Comparison of ENCODE assay signal across 11 mouse cellular contexts in genomic region chr12:54288041-54288502, GRCm38 (mm10).
DNase-seq lines count a peak whose midpoint lies in the region; ATAC-seq and TF ChIP-seq lines count a peak whose summit lies in the region.
"Had no signal": no experiment of that assay in that cellular context is flagged by ENCODE, and none has a peak within 500 bp of the region (broad histone marks: within the 10 kb centered on the region; RNA-seq: fewer than 3 reads in every experiment).

No protein-coding gene starts in this region.

- H3K4me1 ChIP-seq in heart, adult 2 months (ENCODE audit: control insufficient read depth, insufficient read depth, low read length), result peaks cover 13% of the 10 kb centered on the region
- H3K4me1 ChIP-seq in forebrain, embryonic 13.5 days, result peaks cover 31% of the 10 kb centered on the region
- peaks cover 13% of the 10 kb centered on the region; the same call in 1 of the 2 replicates for H3K4me1 ChIP-seq in intestine, embryonic 16.5 days (ENCODE audit: control insufficient read depth, insufficient read depth, low read length)
- H3K4me1 ChIP-seq in neural tube, embryonic 11.5 days (ENCODE audit: control insufficient read depth, insufficient read depth, low read length), result peaks cover 10% of the 10 kb centered on the region
- no peaks in the 10 kb centered on the region for H3K4me1 ChIP-seq in lung, postnatal 0 days (ENCODE audit: insufficient read depth, low read depth, low read length)

- H3K36me3 ChIP-seq in heart, adult 2 months (ENCODE audit: control insufficient read depth, insufficient read depth, low read length), result no peaks in the 10 kb centered on the region
- H3K36me3 ChIP-seq in forebrain, embryonic 13.5 days (ENCODE audit: poor library complexity, severe bottlenecking), result no peaks in the 10 kb centered on the region
- H3K36me3 ChIP-seq in intestine, embryonic 16.5 days (ENCODE audit: control insufficient read depth, insufficient read depth, low read length), result no peaks in the 10 kb centered on the region
- H3K36me3 ChIP-seq in neural tube, embryonic 11.5 days (ENCODE audit: control insufficient read depth, insufficient read depth, low read length), result no peaks in the 10 kb centered on the region
- H3K36me3 ChIP-seq in lung, postnatal 0 days (ENCODE audit: insufficient read depth, low read length), result no peaks in the 10 kb centered on the region
- H3K36me3 ChIP-seq: limb, embryonic 15.5 days had no signal

- H3K79me2 ChIP-seq in heart, adult 2 months (replicated peaks; ENCODE audit: control insufficient read depth, insufficient read depth, low read length), result no peaks in the 10 kb centered on the region

- no peaks in the 10 kb centered on the region for H3K27me3 ChIP-seq in heart, adult 2 months (ENCODE audit: control insufficient read depth, insufficient read depth, low read length)
- no peaks in the 10 kb centered on the region for H3K27me3 ChIP-seq in forebrain, embryonic 13.5 days
- H3K27me3 ChIP-seq in intestine, embryonic 16.5 days (replicated peaks; ENCODE audit: control insufficient read depth, insufficient read depth, low read length), result no peaks in the 10 kb centered on the region
- no peaks in the 10 kb centered on the region for H3K27me3 ChIP-seq in neural tube, embryonic 11.5 days (ENCODE audit: control insufficient read depth, insufficient read depth, low read length)
- no peaks in the 10 kb centered on the region for H3K27me3 ChIP-seq in lung, postnatal 0 days (replicated peaks; ENCODE audit: insufficient read depth, low read length)
- H3K27me3 ChIP-seq: limb, embryonic 15.5 days had no signal

- peak; percentile 40; the same call in 1 of the 2 replicates for ATAC-seq in forebrain, embryonic 13.5 days
- 0 out of 2 replicates have a peak, but pooled peaks have one; percentile 27 for ATAC-seq in intestine, embryonic 16.5 days
- ATAC-seq in neural tube, embryonic 11.5 days (ENCODE audit: insufficient read depth, low FRiP score, low TSS enrichment), result peak; percentile 77
- ATAC-seq in lung, postnatal 0 days, result no peak

- no peak for TF ChIP-seq EP300 in heart, adult 2 months (IDR thresholded peaks at IDR 0.05; ENCODE audit: insufficient read depth, low read depth, low read length)
- TF ChIP-seq EP300 in lung, postnatal 0 days (IDR thresholded peaks at IDR 0.05), result no peak

- no peak overlapping the region for H3K4me3 ChIP-seq in heart, adult 2 months
- H3K4me3 ChIP-seq in forebrain, embryonic 13.5 days, result no peak overlapping the region
- H3K4me3 ChIP-seq in intestine, embryonic 16.5 days (ENCODE audit: low read length), result no peak overlapping the region
- no peak overlapping the region for H3K4me3 ChIP-seq in neural tube, embryonic 11.5 days (ENCODE audit: low read depth, low read length)
- no peak overlapping the region for H3K4me3 ChIP-seq in lung, postnatal 0 days (ENCODE audit: low read depth, low read length)
- H3K4me3 ChIP-seq: layer of hippocampus, adult 2 months; limb, embryonic 15.5 days had no signal

- H3K4me2 ChIP-seq in forebrain, embryonic 13.5 days, result peak overlapping the region; percentile 1; the same call in 1 of the 2 replicates
- no peak overlapping the region for H3K4me2 ChIP-seq in intestine, embryonic 16.5 days (ENCODE audit: low read depth, low read length)
- no peak overlapping the region for H3K4me2 ChIP-seq in neural tube, embryonic 11.5 days (ENCODE audit: low read depth)
- no peak overlapping the region for H3K4me2 ChIP-seq in lung, postnatal 0 days (replicated peaks; ENCODE audit: low read depth, low read length)
- H3K4me2 ChIP-seq: limb, embryonic 15.5 days had no signal

- no peak for DNase-seq in heart, adult 2 months
- no peak for DNase-seq in heart, postnatal 14 days
- peak; percentile 59 for DNase-seq in neural tube, embryonic 11.5 days (ENCODE audit: low spot score)
- DNase-seq in left cerebral cortex, postnatal 10 days (ENCODE audit: extremely low spot score in 1 of 2, low spot score in 2 of 2), result no peak
- no peak for DNase-seq in testis, postnatal 14 days (ENCODE audit: low spot score)
- DNase-seq in lung, postnatal 0 days (ENCODE audit: low spot score), result no peak
- DNase-seq: right cerebral cortex, postnatal 4 days had no signal

- H3K9me3 ChIP-seq in forebrain, embryonic 13.5 days (replicated peaks), result no peaks in the 10 kb centered on the region
- H3K9me3 ChIP-seq in intestine, embryonic 16.5 days (ENCODE audit: control insufficient read depth, low read length), result no peaks in the 10 kb centered on the region
- H3K9me3 ChIP-seq in neural tube, embryonic 11.5 days (ENCODE audit: control insufficient read depth, low read length), result no peaks in the 10 kb centered on the region
- H3K9me3 ChIP-seq in lung, postnatal 0 days (ENCODE audit: low read length), result no peaks in the 10 kb centered on the region
- H3K9me3 ChIP-seq: limb, embryonic 15.5 days had no signal

- no peak overlapping the region for H3K9ac ChIP-seq in heart, adult 2 months (ENCODE audit: low read depth, low read length)
- no peak overlapping the region for H3K9ac ChIP-seq in forebrain, embryonic 13.5 days
- no peak overlapping the region for H3K9ac ChIP-seq in intestine, embryonic 16.5 days (ENCODE audit: low read depth, low read length)
- no peak overlapping the region for H3K9ac ChIP-seq in neural tube, embryonic 11.5 days (ENCODE audit: low read length)
- H3K9ac ChIP-seq in lung, postnatal 0 days (replicated peaks; ENCODE audit: low read depth), result no peak overlapping the region
- H3K9ac ChIP-seq: limb, embryonic 15.5 days had no signal

- intact Hi-C loops in heart, adult 2 months (cut with DNase I), result no loop called here
- intact Hi-C loops in heart, postnatal 14 days (cut with DNase I), result loop anchor here (5.0 kb wide), 2 partner anchors 86 to 114 kb away; partner anchors contain the start of gene Egln3
- intact Hi-C loops in left cerebral cortex, postnatal 10 days (cut with DNase I), result no loop called here

- WGBS in heart, adult 2 months, result 84% methylated on average over 6 of the region's 6 CpGs
- WGBS in forebrain, embryonic 13.5 days, result 21% methylated on average over 6 of the region's 6 CpGs
- WGBS in intestine, embryonic 16.5 days, result 66% methylated on average over 6 of the region's 6 CpGs
- WGBS in neural tube, embryonic 11.5 days, result 40% methylated on average over 6 of the region's 6 CpGs
- 77% methylated on average over 6 of the region's 6 CpGs for WGBS in lung, postnatal 0 days

- no peak for TF ChIP-seq CTCF in heart, adult 2 months (IDR thresholded peaks at IDR 0.05)
- TF ChIP-seq CTCF in lung, postnatal 0 days (IDR thresholded peaks at IDR 0.05), result no peak

- no peak for TF ChIP-seq POLR2A in heart, adult 2 months (IDR thresholded peaks at IDR 0.05; ENCODE audit: insufficient read depth, low read depth, low read length)

- H3K27ac ChIP-seq in heart, adult 2 months, result peak overlapping the region; percentile 65
- peak overlapping the region; percentile 60 for H3K27ac ChIP-seq in forebrain, embryonic 13.5 days
- H3K27ac ChIP-seq in intestine, embryonic 16.5 days (ENCODE audit: low read length), result no peak overlapping the region
- H3K27ac ChIP-seq in neural tube, embryonic 11.5 days (ENCODE audit: low read depth, low read length), result peak overlapping the region; percentile 56; the same call in 1 of the 2 replicates
- H3K27ac ChIP-seq in lung, postnatal 0 days (ENCODE audit: low read length), result no peak overlapping the region
- H3K27ac ChIP-seq: layer of hippocampus, adult 2 months; limb, embryonic 15.5 days had no signal

Comparison
In these comparisons a context has a peak if more than half of its experiments do, and no peak if none do; other contexts are left out.
1. H3K27ac ChIP-seq: peak in heart, adult 2 months (single experiment), forebrain, embryonic 13.5 days (single experiment) and neural tube, embryonic 11.5 days (single experiment); none in intestine, embryonic 16.5 days (single experiment) and lung, postnatal 0 days (single experiment).